Mouse (Mus musculus) cortical plate, adult 2 months (tissue): ENCODE data around the gene Rnf43. TPM values are rescaled to one million over a fixed set of nuclear protein-coding genes. Genes with fewer than 3 reads are reported as not detected.

Experiments used
- H3K27ac ChIP-seq: fragments of 200-500 bp; 2 replicates; pipeline ENCODE4 v1.5.1; 2012; ENCODE audit warnings: low read length, control low read depth, inconsistent platforms; ENCODE audit not compliant: insufficient read depth
- H3K4me1 ChIP-seq: fragments of 200-500 bp; 2 replicates; pipeline ENCODE4 v1.6.1; 2011; ENCODE audit warnings: low read length; ENCODE audit not compliant: control insufficient read depth, insufficient read depth
- H3K4me3 ChIP-seq: fragments of 200-500 bp; 2 replicates; pipeline ENCODE4 v1.5.1; 2011; ENCODE audit warnings: mild to moderate bottlenecking, low read length, control low read depth; ENCODE audit not compliant: insufficient read depth
- CTCF ChIP-seq: fragments of 200-500 bp; IDR thresholded peaks from 2 replicates; pipeline ENCODE4 v1.5.1; 2011; ENCODE audit warnings: mild to moderate bottlenecking, control low read depth, low read length; ENCODE audit not compliant: insufficient read depth; ENCODE audit errors: extremely low read depth
- POLR2A ChIP-seq: fragments of 200-500 bp; IDR thresholded peaks from 2 replicates; pipeline ENCODE4 v1.6.1; 2011; ENCODE audit warnings: mild to moderate bottlenecking, low read length, control low read depth; ENCODE audit not compliant: insufficient read depth; ENCODE audit errors: extremely low read depth
- polyA plus RNA-seq: library from polyadenylated mRNA; depleted of rRNA; stranded (reverse); fragments of >200 nt; gene quantifications from 2 replicates; pipeline ENCODE4 v1.2.3, GENCODE M21; 2012

Rnf43 gene
- polyA plus RNA-seq, 1 experiment, result 2.1 TPM

DNA sequence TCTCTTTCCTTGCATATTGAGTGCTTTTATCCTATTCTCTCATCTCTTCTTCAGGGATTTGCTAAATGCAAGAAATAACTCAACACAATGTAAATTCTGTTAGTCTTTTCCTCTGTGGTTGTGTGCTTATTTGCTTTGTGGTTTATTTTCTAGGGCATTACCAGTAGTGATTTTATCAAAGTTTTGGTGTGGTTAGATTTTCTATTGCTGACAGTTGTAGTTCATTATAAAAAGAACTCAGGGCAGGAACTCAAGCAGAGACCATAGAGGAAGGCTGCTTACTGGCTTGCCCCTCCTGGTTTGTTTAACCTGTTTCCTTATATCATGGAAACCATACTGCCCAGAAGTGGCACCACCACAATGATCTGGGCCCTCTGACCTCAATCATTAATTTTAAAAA lies 19.7 kb upstream of the Rnf43 start:
- Histone ChIP-seq H3K27ac (no peak overlapping the region), H3K4me3 (no peak overlapping the region), H3K4me1 (no peaks in the 10 kb centered on the region)
- TF ChIP-seq CTCF (no peak), POLR2A (no peak)

DNA sequence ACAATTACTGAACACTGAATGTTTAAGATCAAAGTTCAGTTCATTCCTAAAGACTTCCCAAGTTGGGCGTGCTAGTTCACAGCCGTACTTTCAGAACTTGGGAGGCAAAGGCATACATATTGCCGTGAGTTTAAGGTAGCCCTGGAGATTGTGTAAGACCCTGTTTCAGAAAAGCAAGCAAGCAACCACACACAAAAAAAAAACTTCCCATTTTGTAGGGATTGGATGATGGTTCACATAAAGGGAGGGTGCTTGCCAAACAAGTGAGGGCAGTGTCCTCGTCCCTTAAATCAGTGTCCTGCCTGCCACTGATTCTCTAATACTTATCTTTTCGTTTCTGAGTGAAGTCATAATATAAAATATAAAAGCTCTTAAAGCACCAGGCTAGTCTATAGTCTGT lies 7.8 kb upstream of the Rnf43 start:
- H3K4me3 ChIP-seq, result no peak overlapping the region
- TF ChIP-seq POLR2A (no peak), CTCF (no peak)

DNA sequence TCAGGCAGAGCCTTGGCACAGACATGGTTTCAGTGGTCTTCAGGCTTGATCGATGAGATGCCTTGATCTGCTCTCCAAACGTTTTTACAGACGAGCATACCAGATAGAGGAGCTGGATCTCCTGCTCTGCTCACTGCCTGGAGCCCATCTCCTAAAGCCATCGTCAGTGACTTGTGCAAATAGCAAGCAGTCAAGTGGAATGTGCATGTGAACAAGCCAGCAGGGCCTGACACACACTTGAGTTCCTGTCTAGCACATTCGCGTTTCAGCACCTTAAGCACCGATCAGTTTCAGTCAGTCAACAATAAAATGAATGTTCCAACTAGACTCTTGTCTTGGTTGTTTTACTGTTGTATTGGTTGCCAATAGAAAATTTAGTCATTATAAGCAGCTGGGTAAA lies 3.3 kb upstream of the Rnf43 start:
- TF ChIP-seq CTCF, result no peak
- no peak for TF ChIP-seq POLR2A
- Histone ChIP-seq H3K4me3 (no peak overlapping the region), H3K27ac (no peak overlapping the region), H3K4me1 (no peaks in the 10 kb centered on the region)

More for the DNA sequence above, 7.8 kb upstream of the Rnf43 start:
- no peak overlapping the region for H3K27ac ChIP-seq
- H3K4me1 ChIP-seq, result no peaks in the 10 kb centered on the region

DNA sequence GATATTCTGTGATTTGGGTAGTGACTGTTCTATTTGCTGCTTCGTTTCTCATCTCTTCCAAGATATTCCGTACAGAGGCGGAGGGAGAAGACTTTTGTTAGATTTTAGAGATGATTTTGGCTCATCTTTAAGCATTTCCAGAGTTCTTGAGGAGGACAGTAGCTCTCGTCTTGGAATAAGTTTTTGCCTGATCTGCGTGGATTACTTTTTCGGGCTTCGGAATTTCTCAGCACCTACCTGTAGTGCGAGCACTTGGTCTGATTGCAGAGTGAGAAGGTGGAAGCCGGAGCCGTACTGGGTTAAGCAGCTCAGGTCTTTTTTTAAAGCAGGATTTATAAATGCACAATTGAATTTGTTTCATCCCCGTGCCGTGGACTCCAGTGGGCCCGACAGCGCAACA lies 300 bp downstream of the Rnf43 start:
- Histone ChIP-seq H3K4me3 (peak overlapping the region; percentile 36), H3K4me1 (no peaks in the 10 kb centered on the region), H3K27ac (no peak overlapping the region)
- TF ChIP-seq POLR2A (no peak), CTCF (no peak)

DNA sequence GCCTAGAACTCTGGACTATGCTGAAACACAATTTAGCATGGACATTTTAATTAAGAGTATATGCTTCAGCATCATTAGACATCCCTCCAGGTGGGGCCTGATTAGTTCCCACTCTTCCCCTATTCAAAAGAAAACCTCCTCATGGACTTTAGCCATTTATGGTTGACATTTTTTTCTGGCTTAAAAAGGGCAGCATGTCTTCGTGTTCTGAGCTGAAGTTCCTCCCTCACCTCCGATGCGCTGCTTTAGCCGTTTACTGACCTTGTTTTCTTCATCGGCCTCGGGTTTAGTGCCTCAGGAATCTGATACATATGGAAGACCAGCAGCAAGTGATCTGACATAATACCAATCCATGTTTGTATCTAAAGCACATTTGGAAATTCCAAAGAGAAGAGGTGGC lies 1.4 kb downstream of the Rnf43 start:
- Histone ChIP-seq H3K27ac (no peak overlapping the region; the same call in 1 of the 2 replicates), H3K4me1 (no peaks in the 10 kb centered on the region), H3K4me3 (peak overlapping the region; percentile 43)
- TF ChIP-seq POLR2A, result no peak
- TF ChIP-seq CTCF, result no peak

DNA sequence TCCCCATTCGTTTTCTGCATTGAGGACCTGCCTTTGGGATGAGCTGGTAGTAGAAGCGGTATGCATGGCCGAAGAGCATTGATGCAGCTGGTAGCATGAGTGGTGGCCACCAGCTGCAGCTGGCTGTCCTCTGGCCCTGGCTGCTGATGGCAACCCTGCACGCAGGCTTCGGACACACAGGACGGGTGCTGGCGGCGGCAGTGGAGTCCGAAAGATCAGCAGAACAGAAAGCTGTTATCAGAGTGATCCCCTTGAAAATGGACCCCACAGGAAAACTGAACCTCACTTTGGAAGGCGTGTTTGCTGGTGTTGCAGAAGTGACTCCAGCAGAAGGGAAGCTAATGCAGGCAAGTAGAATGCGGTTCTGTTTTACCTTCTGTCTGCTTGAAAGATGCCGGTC lies 2.0 kb downstream of the Rnf43 start:
- Histone ChIP-seq H3K4me1 (no peaks in the 10 kb centered on the region), H3K27ac (peak overlapping the region; percentile 64; the same call in 1 of the 2 replicates), H3K4me3 (peak overlapping the region; percentile 43)
- TF ChIP-seq CTCF, result no peak
- TF ChIP-seq POLR2A, result no peak

DNA sequence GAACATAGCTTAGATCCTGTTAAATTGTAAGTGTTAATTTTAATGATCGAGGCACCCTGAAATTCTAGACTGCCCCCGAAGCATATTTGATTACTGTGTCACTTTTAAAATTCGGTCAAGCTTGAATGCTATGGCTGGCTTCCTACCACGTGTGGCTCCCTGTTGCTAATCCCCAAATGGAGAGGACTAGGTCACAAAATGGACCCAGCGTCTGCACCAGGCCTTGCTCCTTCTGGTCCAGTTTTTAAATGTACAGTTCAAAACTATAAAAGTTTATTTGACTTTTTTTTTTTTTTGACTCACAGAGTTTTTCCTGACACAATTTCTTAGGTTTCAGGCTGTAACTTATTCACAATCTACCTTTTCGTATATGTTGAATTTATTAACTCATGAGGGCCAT lies 2.7 kb downstream of the Rnf43 start:
- H3K4me3 ChIP-seq, result no peak overlapping the region
- TF ChIP-seq CTCF (no peak), POLR2A (no peak)
- no peak overlapping the region for H3K27ac ChIP-seq
- H3K4me1 ChIP-seq, result no peaks in the 10 kb centered on the region

DNA sequence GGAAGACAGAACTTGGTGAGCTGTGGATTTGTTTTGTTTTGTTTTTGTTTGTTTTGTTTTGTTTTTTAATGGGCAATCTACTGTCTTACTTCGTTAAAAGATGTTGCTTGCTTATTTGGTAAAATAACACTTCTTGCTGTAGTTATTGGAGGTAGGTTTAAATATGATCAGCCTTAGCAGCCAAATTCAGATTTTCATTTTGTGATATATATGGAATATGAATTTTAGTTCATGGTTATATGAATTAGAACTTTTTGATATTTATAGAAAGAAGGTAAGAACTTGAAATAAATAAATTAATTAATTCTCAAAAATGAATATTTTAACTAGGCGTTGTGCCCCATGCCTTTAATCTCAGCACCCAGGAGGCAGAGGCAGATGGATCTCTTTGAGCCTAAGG lies 3.1 kb downstream of the Rnf43 start:
- H3K4me3 ChIP-seq, result no peak overlapping the region
- no peak overlapping the region for H3K27ac ChIP-seq
- TF ChIP-seq CTCF (no peak), POLR2A (no peak)
- H3K4me1 ChIP-seq, result no peaks in the 10 kb centered on the region

DNA sequence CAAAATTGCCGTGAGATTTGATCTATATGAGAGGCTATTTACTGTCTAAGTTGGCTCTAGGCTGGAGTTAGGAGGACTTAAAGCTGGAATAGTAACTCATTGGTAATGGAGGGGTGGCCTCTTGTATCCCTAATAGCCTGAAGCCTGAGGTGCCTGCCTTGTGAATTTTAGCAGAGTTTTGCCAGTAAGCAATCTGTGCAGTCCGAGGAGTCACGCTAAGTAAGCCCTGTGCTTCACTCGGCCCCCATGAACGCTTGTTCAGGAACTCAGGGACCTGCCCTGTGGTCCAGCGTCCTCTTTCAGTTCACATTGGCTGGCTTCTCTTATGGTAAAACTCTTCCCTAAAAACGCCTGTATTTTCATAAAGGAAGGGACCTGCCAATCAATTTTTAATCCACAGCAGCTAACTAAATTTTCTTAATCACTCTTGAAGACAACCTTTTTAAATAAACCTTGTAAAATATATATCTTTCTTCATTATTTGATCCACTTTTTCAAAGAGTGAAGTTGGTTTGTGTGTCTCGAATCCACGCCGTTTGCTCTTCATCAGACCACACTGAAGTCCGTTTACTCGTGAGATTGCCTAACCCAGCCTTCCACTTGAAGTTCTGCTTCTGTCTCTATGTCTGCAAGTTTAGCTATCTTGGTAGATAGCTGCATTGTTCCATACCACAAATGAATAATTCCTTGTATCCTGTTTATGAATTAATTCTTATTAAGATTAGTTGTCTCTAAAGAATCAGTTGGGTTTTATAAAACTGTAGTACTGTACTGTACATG lies 3.9 kb downstream of the Rnf43 start:
- no peak overlapping the region for H3K27ac ChIP-seq
- TF ChIP-seq POLR2A (no peak), CTCF (no peak)

DNA sequence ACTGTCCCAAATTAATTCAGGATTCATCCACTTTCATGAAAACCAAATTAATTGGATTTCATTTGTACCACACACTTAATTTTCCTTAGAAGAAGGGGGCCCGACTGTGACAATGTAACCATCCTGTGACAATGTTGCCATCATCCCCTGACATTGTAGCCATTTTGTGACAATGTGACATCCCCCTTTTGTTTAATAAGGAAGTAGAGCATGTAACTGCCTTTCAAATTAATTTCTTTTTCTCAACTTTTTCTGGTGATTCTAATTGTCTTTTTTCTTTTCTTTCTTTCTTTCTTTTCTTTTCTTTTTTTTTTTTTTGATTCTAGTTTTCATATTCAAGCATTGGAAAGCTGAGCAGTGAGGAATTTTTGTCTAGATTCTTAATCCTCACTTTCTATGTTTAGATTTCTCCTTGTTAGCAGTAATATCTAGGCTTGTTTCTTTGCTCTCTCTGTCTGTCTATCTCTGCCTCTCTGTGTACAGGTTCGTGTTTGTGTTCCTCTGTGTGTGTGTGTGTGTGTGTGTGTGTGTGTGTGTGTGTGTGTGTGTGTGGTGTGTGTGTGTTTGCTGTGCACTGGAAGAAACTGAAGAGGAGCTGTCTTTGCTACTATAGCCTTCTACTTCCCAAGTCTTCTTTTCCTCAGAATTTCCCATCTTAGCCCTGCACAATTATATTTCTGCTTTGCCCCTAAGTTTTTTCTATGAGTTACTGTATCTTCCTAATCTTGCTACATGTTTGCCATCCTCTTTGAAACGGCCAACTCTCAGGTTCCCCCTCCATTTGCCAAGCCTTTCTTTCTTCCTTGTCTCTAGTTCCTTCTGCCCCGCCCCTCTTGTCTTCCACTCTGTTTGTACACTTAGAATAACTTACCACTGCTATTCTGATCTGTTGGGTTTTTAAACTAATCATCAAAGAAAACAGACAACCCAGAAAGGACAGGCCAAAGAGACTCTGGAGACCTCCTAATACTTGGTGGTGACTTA lies 4.9 kb downstream of the Rnf43 start:
- no peak overlapping the region for H3K27ac ChIP-seq

More for the DNA sequence above, 3.9 kb downstream of the Rnf43 start:
- Histone ChIP-seq H3K4me1 (no peaks in the 10 kb centered on the region), H3K4me3 (no peak overlapping the region)

More for the DNA sequence above, 4.9 kb downstream of the Rnf43 start:
- Histone ChIP-seq H3K4me3 (no peak overlapping the region), H3K4me1 (no peaks in the 10 kb centered on the region)
- TF ChIP-seq CTCF, result no peak
- no peak for TF ChIP-seq POLR2A
